Mouse (Mus musculus): Measurements from ENCODE around the gene Cpped1. TPM values are rescaled to one million over a fixed set of nuclear protein-coding genes. Genes with fewer than 3 reads are reported as not detected.

Gene Cpped1
- total and polyA plus RNA-seq, 2 experiments from 2014 or later: 19.2 to 20.9 TPM

- Histone ChIP-seq H3K9ac (replicated peaks; ENCODE audit: low read length, poor library complexity, severe bottlenecking) (no peak overlapping the region), H3K27ac (ENCODE audit: low read depth, low read length) (no peak overlapping the region), H3K9me3 (ENCODE audit: low read length) (no peaks in the 10 kb centered on the region), H3K36me3 (ENCODE audit: insufficient read depth, low read length) (0 out of 2 replicates have a peak, but pooled peaks cover 4% of the 10 kb centered on the region), H3K4me2 (ENCODE audit: low read depth, low read length, poor library complexity, severe bottlenecking) (no peak overlapping the region), H3K4me3 (ENCODE audit: low read depth, low read length) (no peak overlapping the region), H3K27me3 (ENCODE audit: insufficient read depth, low read length) (no peaks in the 10 kb centered on the region), H3K4me1 (ENCODE audit: insufficient read depth, low read length) (no peaks in the 10 kb centered on the region)
- ATAC-seq (ENCODE audit: low FRiP score) (no peak), DNase-seq (ENCODE audit: low spot score) (no peak)
- no peak for TF ChIP-seq CTCF (IDR thresholded peaks at IDR 0.05)
- 86% methylated on average over 1 of the region's 1 CpGs for WGBS
Observed at GRCm38 (mm10) chr16:11756598-11757245, 152.5 kb downstream of the Cpped1 start.

GRCm38 (mm10) chr16:11755281-11756066 is 153.8 kb downstream of the Cpped1 start:
- 83% methylated on average over 9 of the region's 9 CpGs for WGBS

GRCm38 (mm10) chr16:11754136-11754535 is 155.1 kb downstream of the Cpped1 start:
- Histone ChIP-seq H3K27ac (ENCODE audit: low read depth, low read length) (no peak overlapping the region), H3K4me1 (ENCODE audit: insufficient read depth, low read length) (no peaks in the 10 kb centered on the region), H3K27me3 (ENCODE audit: insufficient read depth, low read length) (no peaks in the 10 kb centered on the region), H3K9me3 (ENCODE audit: low read length) (no peaks in the 10 kb centered on the region), H3K36me3 (ENCODE audit: insufficient read depth, low read length) (0 out of 2 replicates have a peak, but pooled peaks cover 4% of the 10 kb centered on the region), H3K4me3 (ENCODE audit: low read depth, low read length) (no peak overlapping the region), H3K9ac (replicated peaks; ENCODE audit: low read length, poor library complexity, severe bottlenecking) (no peak overlapping the region), H3K4me2 (ENCODE audit: low read depth, low read length, poor library complexity, severe bottlenecking) (no peak overlapping the region)
- 95% methylated on average over 2 of the region's 2 CpGs for WGBS
- no peak for TF ChIP-seq CTCF (IDR thresholded peaks at IDR 0.05)
- ATAC-seq (ENCODE audit: low FRiP score) (no peak), DNase-seq (ENCODE audit: low spot score) (no peak)

More at GRCm38 (mm10) chr16:11755281-11756066, 153.8 kb downstream of the Cpped1 start:
- H3K4me1 ChIP-seq (ENCODE audit: insufficient read depth, low read length): no peaks in the 10 kb centered on the region
- no peak overlapping the region for H3K4me3 ChIP-seq (ENCODE audit: low read depth, low read length)
- H3K4me2 ChIP-seq (ENCODE audit: low read depth, low read length, poor library complexity, severe bottlenecking): no peak overlapping the region
- TF ChIP-seq CTCF (IDR thresholded peaks at IDR 0.05): peak; percentile 42
- ATAC-seq (ENCODE audit: low FRiP score): no peak
- no peak for DNase-seq (ENCODE audit: low spot score)
- no peaks in the 10 kb centered on the region for H3K9me3 ChIP-seq (ENCODE audit: low read length)
- no peaks in the 10 kb centered on the region for H3K27me3 ChIP-seq (ENCODE audit: insufficient read depth, low read length)
- 0 out of 2 replicates have a peak, but pooled peaks cover 4% of the 10 kb centered on the region for H3K36me3 ChIP-seq (ENCODE audit: insufficient read depth, low read length)
- H3K27ac ChIP-seq (ENCODE audit: low read depth, low read length): no peak overlapping the region
- H3K9ac ChIP-seq (replicated peaks; ENCODE audit: low read length, poor library complexity, severe bottlenecking): no peak overlapping the region

Other genes with a start within 250 kb of the Cpped1 start
- gene Shisa9, start 74.7 kb upstream of the Cpped1 start, total RNA-seq (2014; rRNA removed): 72.7 and 87.7 TPM in 2 replicates
- gene Shisa9, start 74.7 kb upstream of the Cpped1 start, polyA plus RNA-seq (2015; fragmentation: Nextera tagmentation; extraction: Ambion mirVana): 23.6 and 25.7 TPM in 2 replicates